Mouse (Mus musculus) embryonic fibroblast, embryonic 13.5 days (primary cell): ENCODE data around the gene Podxl2. TPM values are rescaled to one million over a fixed set of nuclear protein-coding genes. Genes with fewer than 3 reads are reported as not detected.

ENCODE experiments used
- H3K27ac ChIP-seq: 2 replicates; pipeline ENCODE4 v1.5.1; 2012; ENCODE audit warnings: low read length, control low read depth, inconsistent platforms; ENCODE audit not compliant: insufficient read depth
- H3K4me1 ChIP-seq: 2 replicates; pipeline ENCODE4 v1.6.1; 2011; ENCODE audit warnings: low read length; ENCODE audit not compliant: control insufficient read depth, insufficient read depth
- H3K4me3 ChIP-seq: 2 replicates; pipeline ENCODE4 v1.5.1; 2011; ENCODE audit warnings: mild to moderate bottlenecking, control low read depth, low read length; ENCODE audit not compliant: insufficient read depth
- CTCF ChIP-seq: IDR thresholded peaks from 2 replicates; pipeline ENCODE4 v1.5.1; 2011; ENCODE audit warnings: mild to moderate bottlenecking, control low read depth, low read length, moderate library complexity, borderline replicate concordance; ENCODE audit not compliant: insufficient read depth
- POLR2A ChIP-seq: IDR thresholded peaks from 2 replicates; pipeline ENCODE4 v1.6.1; 2011; ENCODE audit warnings: low read depth, mild to moderate bottlenecking, control low read depth, low read length, moderate library complexity
- polyA plus RNA-seq: library from polyadenylated mRNA; stranded (reverse); fragments of >200 nt; gene quantifications from 2 replicates; pipeline ENCODE4 v1.2.4, GENCODE M21; 2011; ENCODE audit warnings: low read depth; ENCODE audit not compliant: missing spikeins, insufficient read length

Gene Podxl2
- polyA plus RNA-seq, 1 experiment = 13.9 TPM

DNA sequence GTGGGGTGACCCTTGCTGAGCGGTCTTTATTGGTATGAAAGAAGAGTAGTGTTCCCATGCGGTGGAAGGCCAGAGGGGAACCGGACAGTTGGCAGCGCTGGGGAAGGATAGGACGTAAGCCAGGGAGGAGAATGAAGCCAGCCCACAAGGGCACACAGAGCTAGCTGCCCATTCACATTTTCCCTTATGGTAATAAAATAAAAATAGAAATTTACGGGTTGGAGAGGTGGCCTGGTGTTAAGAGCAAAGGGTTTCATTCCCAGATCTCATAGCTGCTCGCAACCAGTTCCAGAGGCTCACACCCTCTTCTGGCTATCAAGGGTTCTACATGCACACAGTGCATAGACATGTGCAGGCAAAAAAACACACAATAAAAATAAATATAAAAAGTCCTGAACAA lies 24.8 kb downstream of the Podxl2 start:
- Histone ChIP-seq H3K27ac (no peak overlapping the region), H3K4me3 (no peak overlapping the region), H3K4me1 (no peaks in the 10 kb centered on the region)
- no peak for TF ChIP-seq POLR2A

DNA sequence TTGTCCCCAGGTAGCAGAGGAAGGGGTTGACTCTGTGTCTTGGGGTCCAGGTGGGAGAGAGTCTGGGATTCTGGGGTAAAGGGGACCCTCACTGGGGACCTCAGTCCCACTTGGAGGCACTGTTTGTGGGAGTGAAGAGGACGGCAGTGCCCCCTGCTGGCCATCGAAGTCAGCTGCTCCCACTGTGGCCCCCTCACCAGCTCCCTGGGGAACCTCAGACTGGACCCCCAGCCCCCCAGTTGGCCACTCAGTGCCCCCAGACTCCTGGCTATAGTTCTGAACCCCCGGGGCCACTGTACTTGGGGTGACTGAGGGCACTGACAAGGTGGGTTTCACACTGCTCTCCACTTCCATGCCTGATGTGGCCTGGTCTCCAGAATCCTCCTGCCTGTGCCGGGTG lies 25.6 kb downstream of the Podxl2 start:
- TF ChIP-seq CTCF (peak; percentile 52; the same call in 1 of the 2 replicates), POLR2A (no peak)
- Histone ChIP-seq H3K27ac (no peak overlapping the region), H3K4me1 (no peaks in the 10 kb centered on the region), H3K4me3 (no peak overlapping the region)

DNA sequence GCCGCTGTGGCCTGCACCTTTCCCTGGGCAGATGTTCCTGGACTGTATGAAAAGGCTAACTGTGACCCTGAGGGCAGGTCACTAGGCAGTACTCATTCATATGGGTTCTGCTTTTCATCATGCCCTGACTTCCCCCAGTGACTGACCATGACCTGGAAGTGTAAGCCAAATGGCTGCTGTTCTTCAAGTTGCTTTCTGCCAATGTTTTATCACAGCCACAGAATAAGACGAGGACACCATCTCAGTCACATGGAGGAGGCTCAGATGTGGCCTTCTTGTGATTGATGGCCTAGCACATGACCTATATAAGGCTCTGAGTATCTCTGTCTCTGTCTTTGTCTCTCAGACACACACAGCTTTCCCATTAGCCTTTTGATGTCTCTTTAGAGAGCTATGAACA lies 27.3 kb downstream of the Podxl2 start:
- no peak for TF ChIP-seq CTCF
- no peak for TF ChIP-seq POLR2A

DNA sequence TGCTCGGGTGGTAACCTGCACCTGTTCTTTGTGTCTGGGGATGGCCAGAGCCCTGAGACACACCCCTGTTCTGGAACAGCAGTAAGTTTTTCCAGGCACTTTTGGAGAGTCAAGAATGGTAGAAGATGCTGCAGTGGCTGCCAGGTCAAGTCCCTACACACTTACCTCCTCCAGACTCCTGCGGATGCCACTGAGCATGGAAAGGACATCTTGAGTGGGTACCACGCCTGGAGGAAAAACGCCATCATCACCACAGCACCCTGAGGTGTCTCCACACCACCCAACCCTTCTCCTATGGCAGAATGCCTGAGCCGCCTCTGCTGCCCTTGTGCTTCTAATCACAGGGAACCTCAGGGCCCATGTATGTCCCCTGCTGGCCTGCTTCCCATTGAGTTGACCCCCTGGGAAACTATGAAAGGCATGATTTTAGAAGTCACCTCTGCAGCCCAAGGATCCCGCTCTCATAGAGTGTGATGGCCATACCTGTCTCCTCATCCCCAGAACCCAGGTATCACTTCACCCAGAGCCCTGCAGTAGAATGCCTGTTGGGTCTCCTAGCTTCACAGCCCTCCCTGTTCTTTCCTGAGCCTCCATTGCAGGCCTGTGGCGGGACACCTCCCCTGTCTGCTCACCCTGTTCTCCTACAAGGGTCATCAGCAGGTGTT lies 29.8 kb downstream of the Podxl2 start:
- no peak for TF ChIP-seq CTCF
- TF ChIP-seq POLR2A = no peak
- Histone ChIP-seq H3K4me3 (no peak overlapping the region), H3K27ac (no peak overlapping the region), H3K4me1 (no peaks in the 10 kb centered on the region)

More for the DNA sequence above, 27.3 kb downstream of the Podxl2 start:
- Histone ChIP-seq H3K27ac (no peak overlapping the region), H3K4me1 (no peaks in the 10 kb centered on the region), H3K4me3 (no peak overlapping the region)

DNA sequence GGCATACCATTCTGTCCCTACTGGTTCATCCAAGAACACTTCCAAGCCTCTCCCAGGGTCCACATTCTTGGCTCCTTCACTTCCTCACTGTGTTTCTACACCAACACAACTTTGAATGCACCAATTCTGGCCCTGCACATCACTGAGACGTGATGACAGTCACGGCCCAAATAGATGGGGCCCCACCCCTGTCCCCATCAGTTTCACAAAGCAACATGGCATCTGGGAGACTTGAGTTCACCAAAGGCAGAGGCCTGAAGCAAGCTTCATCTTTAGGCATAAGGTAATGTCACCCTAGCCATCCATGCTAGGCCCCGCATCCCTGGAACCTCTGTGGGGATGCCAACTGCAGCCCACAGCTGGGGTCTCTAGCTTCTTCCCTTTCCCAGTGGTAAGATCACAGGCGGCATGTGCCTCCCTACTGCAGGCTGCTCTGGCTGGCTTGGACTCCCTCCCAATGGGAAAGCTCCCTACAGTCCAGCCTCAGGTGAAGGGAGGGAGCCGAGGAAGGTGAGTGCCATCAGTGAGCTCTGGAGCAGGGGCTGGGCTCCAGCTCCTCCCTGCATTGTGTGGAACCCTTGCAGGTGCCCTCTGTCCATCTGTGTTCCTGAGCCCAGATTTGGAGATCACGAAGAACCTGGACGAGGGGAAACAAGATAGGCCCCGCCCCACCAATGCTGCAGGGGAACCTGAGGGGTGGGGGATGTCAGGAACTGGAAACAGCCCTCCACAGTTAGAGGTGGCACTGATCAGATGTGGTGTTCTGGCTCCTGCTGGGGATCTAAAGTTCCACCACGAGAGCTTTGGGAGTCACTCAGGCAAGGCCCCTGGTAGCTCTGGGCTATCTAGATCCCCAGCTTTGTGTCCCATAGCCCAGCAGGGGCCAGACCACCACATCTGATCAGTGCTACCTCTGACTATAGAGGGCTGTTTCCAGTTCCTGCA lies 30.8 kb downstream of the Podxl2 start:
- Histone ChIP-seq H3K4me1 (no peaks in the 10 kb centered on the region), H3K4me3 (no peak overlapping the region), H3K27ac (no peak overlapping the region)
- TF ChIP-seq POLR2A = no peak
- no peak for TF ChIP-seq CTCF

DNA sequence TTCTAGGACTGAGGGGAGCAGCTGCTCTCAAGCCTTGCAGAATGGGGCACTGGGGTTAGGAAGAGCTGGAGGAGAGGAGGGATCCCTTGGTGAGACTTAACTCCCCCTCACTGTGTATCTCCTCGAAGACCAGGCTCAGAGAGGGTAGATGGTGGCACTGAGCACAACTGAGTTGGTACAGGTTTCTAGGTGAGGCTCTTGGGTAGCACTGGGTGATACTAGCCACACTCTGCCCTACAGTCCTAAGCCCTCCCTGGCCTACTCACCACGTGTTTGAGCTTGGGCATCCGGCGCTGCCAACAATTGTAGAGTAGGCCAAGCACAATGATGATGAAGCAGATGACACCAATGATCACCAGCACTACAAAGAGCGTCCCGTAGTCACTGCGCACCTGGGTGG lies 31.6 kb downstream of the Podxl2 start:
- H3K27ac ChIP-seq = no peak overlapping the region
- no peaks in the 10 kb centered on the region for H3K4me1 ChIP-seq
- TF ChIP-seq CTCF (no peak), POLR2A (no peak)
- peak overlapping the region; percentile 49 for H3K4me3 ChIP-seq

DNA sequence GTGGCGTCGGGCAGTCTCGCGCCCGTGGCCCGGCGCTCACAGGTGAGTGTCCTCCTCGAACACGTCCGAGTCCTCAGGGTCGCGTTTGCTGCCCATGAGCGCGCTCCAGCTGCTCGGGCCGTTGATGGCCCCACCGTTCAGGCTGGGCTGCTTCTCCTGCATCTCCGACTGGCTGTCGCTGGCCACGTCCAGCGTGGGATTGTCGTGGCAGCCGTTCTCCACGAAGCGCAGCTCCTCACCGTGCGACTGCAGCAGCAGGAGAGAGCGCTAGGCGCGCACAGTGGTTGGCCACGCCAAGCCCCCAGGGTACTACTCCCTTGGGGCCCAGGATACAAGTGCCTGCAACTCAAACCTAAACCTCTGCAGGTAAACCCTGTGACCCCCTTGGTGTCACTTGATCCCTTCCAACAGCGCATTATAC lies 32.1 kb downstream of the Podxl2 start:
- peak overlapping the region; percentile 49 for H3K4me3 ChIP-seq
- TF ChIP-seq CTCF (no peak), POLR2A (no peak)
- H3K27ac ChIP-seq = 0 out of 2 replicates have a peak overlapping the region, but pooled peaks have one; percentile 3
- no peaks in the 10 kb centered on the region for H3K4me1 ChIP-seq

DNA sequence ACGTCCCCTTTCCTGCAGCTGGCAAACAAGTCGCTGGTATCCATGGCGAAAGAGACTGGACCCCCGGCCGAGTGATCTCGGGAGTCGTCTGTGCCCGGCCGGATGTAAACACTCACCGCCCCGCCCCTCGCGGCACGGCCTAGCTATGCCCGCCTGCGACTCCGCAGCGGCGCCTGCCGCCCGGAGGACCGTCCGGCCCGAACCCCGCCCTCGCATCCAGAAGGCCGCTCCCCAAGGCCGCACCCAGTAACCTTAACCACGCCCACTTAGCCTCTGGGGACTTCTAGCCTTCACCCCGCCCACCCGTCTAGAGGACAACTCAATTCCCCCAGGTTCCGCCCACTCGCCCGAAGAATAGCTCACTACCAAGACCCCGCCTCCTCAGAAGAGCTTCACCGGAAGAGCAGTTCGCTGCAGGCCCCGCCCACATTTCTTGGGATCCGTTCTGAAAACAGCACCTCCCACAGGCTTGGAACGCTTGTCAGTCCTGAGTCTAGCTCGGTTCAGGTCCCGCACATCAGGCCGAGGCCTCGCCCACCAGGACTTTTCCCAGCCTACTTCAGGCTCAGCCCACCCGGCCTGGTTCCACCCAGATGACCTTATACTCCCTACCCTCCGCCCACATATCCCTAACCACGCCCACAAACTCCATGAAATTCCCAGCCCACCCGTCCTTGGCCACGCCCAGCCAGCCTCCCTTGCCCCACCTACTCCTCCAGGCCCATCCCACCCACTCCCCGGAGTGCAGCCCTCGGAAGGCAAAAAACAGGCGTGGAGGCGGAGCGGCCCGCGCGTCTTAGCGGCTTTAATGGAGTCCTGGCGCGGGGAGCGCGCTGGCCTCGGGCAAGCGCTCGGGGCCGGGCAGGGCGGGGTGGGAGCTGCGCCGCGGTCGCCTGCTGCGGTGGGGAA lies 32.8 kb downstream of the Podxl2 start, which contains the start of gene Abtb1:
Gene Abtb1, minus strand, starts transcription at position 204 of the 909 bp plus-strand sequence.
- H3K4me1 ChIP-seq = no peaks in the 10 kb centered on the region
- H3K27ac ChIP-seq = 0 out of 2 replicates have a peak within 1 kb of the TSS, but pooled peaks have one; percentile 21
- TF ChIP-seq CTCF (peak; percentile 55; the same call in 1 of the 2 replicates), POLR2A (peak; percentile 66)
- peak within 1 kb of the TSS; percentile 83 for H3K4me3 ChIP-seq

DNA sequence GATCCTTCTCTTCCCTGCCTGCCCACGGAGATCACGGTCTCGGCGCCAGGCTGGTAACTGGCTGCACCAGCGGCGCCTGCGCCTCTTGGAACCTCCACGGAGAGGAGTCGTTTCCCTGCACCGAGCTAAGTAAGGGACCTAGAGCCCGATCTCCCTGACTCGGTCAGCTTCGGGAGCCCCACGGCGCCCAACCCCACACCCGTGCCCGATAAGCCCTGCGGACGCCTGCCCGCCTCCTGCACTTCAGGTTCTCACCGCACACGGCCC lies 33.4 kb downstream of the Podxl2 start:
- H3K27ac ChIP-seq = 0 out of 2 replicates have a peak overlapping the region, but pooled peaks have one; percentile 21
- peak overlapping the region; percentile 83 for H3K4me3 ChIP-seq
- TF ChIP-seq CTCF (no peak), POLR2A (no peak)
- no peaks in the 10 kb centered on the region for H3K4me1 ChIP-seq
